Mouse (Mus musculus): ENCODE measurements around the gene Palld. TPM values are rescaled to one million over a fixed set of nuclear protein-coding genes. Genes with fewer than 3 reads are reported as not detected.
A peak's percentile ranks its signal among the peaks of the same experiment; 100 is the strongest.

Gene Palld
- polyA plus RNA-seq, 1 experiment from 2014 or later, result 166 TPM

- Histone ChIP-seq H3K27me3 (replicated peaks) (no peaks in the 10 kb centered on the region), H3K9me3 (no peaks in the 10 kb centered on the region), H3K36me3 (peaks cover 8% of the 10 kb centered on the region; the same call in 1 of the 2 replicates), H3K4me3 (no peak overlapping the region), H3K27ac (replicated peaks) (no peak overlapping the region), H3K4me1 (peaks cover 35% of the 10 kb centered on the region), H3K4me2 (no peak overlapping the region), H3K9ac (no peak overlapping the region)
- WGBS, result 82% methylated on average over 8 of the region's 8 CpGs
- ATAC-seq (ENCODE audit: extremely low read depth, insufficient number of reproducible peaks, low FRiP score, low TSS enrichment), result no peak
These were observed 276.8 kb downstream of the Palld start for GRCm38 (mm10) chr8:61625656-61626210.

GRCm38 (mm10) chr8:61623485-61624417 lies 278.7 kb downstream of the Palld start:
- H3K4me1 ChIP-seq, result peaks cover 38% of the 10 kb centered on the region
- no peak overlapping the region for H3K9ac ChIP-seq
- ATAC-seq (ENCODE audit: extremely low read depth, insufficient number of reproducible peaks, low FRiP score, low TSS enrichment), result no peak
- peaks cover 4% of the 10 kb centered on the region; the same call in 1 of the 2 replicates for H3K36me3 ChIP-seq
- no peaks in the 10 kb centered on the region for H3K9me3 ChIP-seq
- H3K4me2 ChIP-seq, result no peak overlapping the region
- H3K27me3 ChIP-seq (replicated peaks), result no peaks in the 10 kb centered on the region
- peak overlapping the region; percentile 44 for H3K27ac ChIP-seq (replicated peaks)
- no peak overlapping the region for H3K4me3 ChIP-seq
- 44% methylated on average over 12 of the region's 12 CpGs for WGBS

- H3K27ac ChIP-seq (replicated peaks), result peak overlapping the region; percentile 39
These were observed 281.2 kb downstream of the Palld start for GRCm38 (mm10) chr8:61621300-61621699.

GRCm38 (mm10) chr8:61617651-61618050 lies 284.8 kb downstream of the Palld start:
- ATAC-seq (ENCODE audit: extremely low read depth, insufficient number of reproducible peaks, low FRiP score, low TSS enrichment), result no peak

More at GRCm38 (mm10) chr8:61621300-61621699, 281.2 kb downstream of the Palld start:
- H3K4me1 ChIP-seq, result peaks cover 55% of the 10 kb centered on the region
- no peaks in the 10 kb centered on the region for H3K27me3 ChIP-seq (replicated peaks)
- H3K36me3 ChIP-seq, result no peaks in the 10 kb centered on the region
- ATAC-seq (ENCODE audit: extremely low read depth, insufficient number of reproducible peaks, low FRiP score, low TSS enrichment), result no peak
- no peak overlapping the region for H3K4me3 ChIP-seq
- no peak overlapping the region for H3K9ac ChIP-seq
- WGBS, result 65% methylated on average over 3 of the region's 3 CpGs
- H3K9me3 ChIP-seq, result no peaks in the 10 kb centered on the region
- no peak overlapping the region for H3K4me2 ChIP-seq

GRCm38 (mm10) chr8:61617049-61617448 lies 285.4 kb downstream of the Palld start:
- no peak for ATAC-seq (ENCODE audit: extremely low read depth, insufficient number of reproducible peaks, low FRiP score, low TSS enrichment)
- Histone ChIP-seq H3K27me3 (replicated peaks) (no peaks in the 10 kb centered on the region), H3K4me1 (peaks cover 51% of the 10 kb centered on the region), H3K4me2 (no peak overlapping the region), H3K36me3 (no peaks in the 10 kb centered on the region), H3K4me3 (no peak overlapping the region), H3K27ac (replicated peaks) (peak overlapping the region; percentile 65), H3K9me3 (no peaks in the 10 kb centered on the region), H3K9ac (no peak overlapping the region)
- 71% methylated on average over 3 of the region's 3 CpGs for WGBS

More at GRCm38 (mm10) chr8:61617651-61618050, 284.8 kb downstream of the Palld start:
- no peak overlapping the region for H3K4me2 ChIP-seq
- peaks cover 51% of the 10 kb centered on the region for H3K4me1 ChIP-seq
- no peaks in the 10 kb centered on the region for H3K9me3 ChIP-seq
- no peak overlapping the region for H3K9ac ChIP-seq
- H3K27ac ChIP-seq (replicated peaks), result no peak overlapping the region
- no peak overlapping the region for H3K4me3 ChIP-seq
- WGBS, result 59% methylated on average over 2 of the region's 2 CpGs
- no peaks in the 10 kb centered on the region for H3K36me3 ChIP-seq
- H3K27me3 ChIP-seq (replicated peaks), result no peaks in the 10 kb centered on the region

- no peak for ATAC-seq (ENCODE audit: extremely low read depth, insufficient number of reproducible peaks, low FRiP score, low TSS enrichment)
- no peak overlapping the region for H3K4me3 ChIP-seq
- no peak overlapping the region for H3K4me2 ChIP-seq
- no peaks in the 10 kb centered on the region for H3K27me3 ChIP-seq (replicated peaks)
- no peak overlapping the region for H3K9ac ChIP-seq
- WGBS, result 39% methylated on average over 9 of the region's 9 CpGs
- H3K36me3 ChIP-seq, result no peaks in the 10 kb centered on the region
- H3K9me3 ChIP-seq, result no peaks in the 10 kb centered on the region
- peak overlapping the region; percentile 65 for H3K27ac ChIP-seq (replicated peaks)
- peaks cover 52% of the 10 kb centered on the region for H3K4me1 ChIP-seq
These were observed 286.5 kb downstream of the Palld start for GRCm38 (mm10) chr8:61615711-61616697.

- no peak for ATAC-seq (ENCODE audit: extremely low read depth, insufficient number of reproducible peaks, low FRiP score, low TSS enrichment)
- H3K9me3 ChIP-seq, result no peaks in the 10 kb centered on the region
- peaks cover 49% of the 10 kb centered on the region for H3K4me1 ChIP-seq
- H3K4me2 ChIP-seq, result no peak overlapping the region
- 66% methylated on average over 6 of the region's 6 CpGs for WGBS
- no peak overlapping the region for H3K4me3 ChIP-seq
- H3K36me3 ChIP-seq, result no peaks in the 10 kb centered on the region
- peak overlapping the region; percentile 53; the same call in 1 of the 2 replicates for H3K27ac ChIP-seq (replicated peaks)
- no peak overlapping the region; the same call in 1 of the 2 replicates for H3K9ac ChIP-seq
- no peaks in the 10 kb centered on the region for H3K27me3 ChIP-seq (replicated peaks)
These were observed 290.7 kb downstream of the Palld start for GRCm38 (mm10) chr8:61611741-61612140.

- 65% methylated on average over 7 of the region's 7 CpGs for WGBS
- ATAC-seq (ENCODE audit: extremely low read depth, insufficient number of reproducible peaks, low FRiP score, low TSS enrichment), result no peak
These were observed 291.4 kb downstream of the Palld start for GRCm38 (mm10) chr8:61611077-61611476.

GRCm38 (mm10) chr8:61610546-61610945 lies 291.9 kb downstream of the Palld start:
- Histone ChIP-seq H3K4me1 (peaks cover 43% of the 10 kb centered on the region), H3K27ac (replicated peaks) (peak overlapping the region; percentile 13; the same call in 1 of the 2 replicates), H3K36me3 (no peaks in the 10 kb centered on the region), H3K27me3 (replicated peaks) (no peaks in the 10 kb centered on the region), H3K9ac (no peak overlapping the region), H3K4me3 (no peak overlapping the region), H3K9me3 (no peaks in the 10 kb centered on the region), H3K4me2 (no peak overlapping the region)
- 54% methylated on average over 5 of the region's 5 CpGs for WGBS
- no peak for ATAC-seq (ENCODE audit: extremely low read depth, insufficient number of reproducible peaks, low FRiP score, low TSS enrichment)

More at GRCm38 (mm10) chr8:61611077-61611476, 291.4 kb downstream of the Palld start:
- Histone ChIP-seq H3K36me3 (no peaks in the 10 kb centered on the region), H3K4me3 (no peak overlapping the region), H3K27ac (replicated peaks) (peak overlapping the region; percentile 53), H3K27me3 (replicated peaks) (no peaks in the 10 kb centered on the region), H3K4me2 (no peak overlapping the region), H3K4me1 (peaks cover 49% of the 10 kb centered on the region), H3K9me3 (no peaks in the 10 kb centered on the region), H3K9ac (no peak overlapping the region)

- H3K27ac ChIP-seq (replicated peaks), result peak overlapping the region; percentile 78
- no peaks in the 10 kb centered on the region for H3K27me3 ChIP-seq (replicated peaks)
- no peak overlapping the region for H3K4me2 ChIP-seq
- H3K9me3 ChIP-seq, result no peaks in the 10 kb centered on the region
- H3K9ac ChIP-seq, result no peak overlapping the region
- 49% methylated on average over 6 of the region's 6 CpGs for WGBS
- H3K4me3 ChIP-seq, result no peak overlapping the region
- peaks cover 33% of the 10 kb centered on the region for H3K4me1 ChIP-seq
- ATAC-seq (ENCODE audit: extremely low read depth, insufficient number of reproducible peaks, low FRiP score, low TSS enrichment), result no peak
- H3K36me3 ChIP-seq, result peaks cover 3% of the 10 kb centered on the region; the same call in 1 of the 2 replicates
These were observed 295.1 kb downstream of the Palld start for GRCm38 (mm10) chr8:61607463-61607813.

All from heart, embryonic 13.5 days (tissue).